Mouse (Mus musculus) cerebellum, postnatal 4 days (tissue): ENCODE data around the gene Sec61b.

Experiments used
- DNase-seq, 2 experiments: peaks; one replicate each; pipeline ENCODE4 v3.0.0; 2022; ENCODE audit warnings: low spot score in 2 of 2, mixed read lengths in 1 of 2

Gene Sec61b

DNA sequence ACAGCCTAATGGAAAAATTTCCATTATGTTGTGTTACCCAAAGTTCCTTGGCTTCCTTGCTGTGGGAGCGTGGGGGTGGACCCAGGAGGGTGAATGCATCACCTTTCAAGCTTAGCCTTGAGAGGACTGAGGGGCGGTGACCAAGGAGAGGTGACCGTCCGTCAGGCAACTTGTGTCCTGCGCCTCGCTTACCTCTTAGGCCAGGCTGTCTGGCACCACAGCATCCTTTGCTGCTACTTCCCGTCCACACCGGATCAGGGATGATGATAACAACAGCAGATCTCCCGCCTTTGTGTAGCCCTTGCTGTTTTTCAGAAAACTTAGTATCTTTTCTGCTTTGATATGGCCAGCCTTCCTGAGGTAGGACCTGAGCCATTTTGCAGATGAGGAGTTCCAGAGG, 6.1 kb downstream of the Sec61b start:
- no peak for DNase-seq

DNA sequence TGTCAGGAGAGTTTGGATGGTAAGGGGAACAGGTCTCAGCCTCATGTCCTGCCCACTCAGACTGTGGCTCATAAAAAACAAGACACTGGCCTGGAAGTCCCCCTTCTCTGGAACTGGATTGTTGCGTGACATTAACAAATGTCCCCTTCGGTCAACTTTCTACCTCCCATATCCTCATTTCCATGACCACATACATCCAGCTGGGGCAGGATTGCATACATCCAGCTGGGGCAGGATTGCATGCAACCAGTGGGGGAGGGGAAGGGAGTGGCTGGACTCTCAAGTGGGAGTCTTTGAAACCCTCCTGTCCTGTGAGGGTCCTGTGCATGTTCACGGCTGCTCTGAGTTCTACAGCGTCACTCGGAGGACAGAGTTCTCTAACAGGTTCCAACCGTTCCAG, 16.8 kb downstream of the Sec61b start:
- DNase-seq: no peak

DNA sequence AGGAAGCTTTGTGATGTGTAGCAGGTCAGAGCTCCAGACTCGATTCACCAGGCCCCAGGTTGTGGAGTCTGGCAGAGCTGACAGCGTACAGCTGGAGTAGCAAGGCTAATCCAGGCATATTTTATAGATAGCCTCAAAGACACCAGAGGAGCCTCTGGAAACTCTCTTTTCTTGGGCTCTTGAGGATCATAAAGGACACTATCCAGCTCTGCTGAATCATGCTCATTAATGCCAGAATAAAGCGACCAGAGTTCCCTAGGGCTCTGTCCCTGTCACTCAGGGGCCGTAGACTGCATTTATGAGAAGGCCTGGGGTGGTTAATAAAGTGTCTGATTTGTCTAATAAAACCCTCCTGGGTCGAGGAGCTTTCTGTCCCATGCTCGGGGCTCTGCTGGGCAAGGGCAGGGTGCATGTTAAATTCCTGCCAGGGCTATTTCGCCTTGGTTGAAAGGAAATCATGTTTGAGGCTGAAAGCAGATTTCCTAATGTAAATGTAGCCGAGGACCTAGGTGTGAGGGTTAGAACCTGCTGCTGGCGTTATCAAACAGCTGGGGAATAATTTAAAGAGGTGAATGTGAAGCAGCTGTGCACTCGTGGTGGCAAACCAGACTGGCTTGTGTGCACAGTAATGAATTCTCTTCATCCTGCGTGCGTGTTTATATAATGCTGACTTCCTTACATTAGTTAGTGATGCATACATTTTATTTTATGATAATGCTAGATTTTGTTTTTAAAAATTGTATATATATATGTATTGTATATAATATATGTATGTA, 18.0 kb downstream of the Sec61b start:
- DNase-seq: no peak

GRCm38 (mm10) chr4:47493456-47493855, 19.0 kb downstream of the Sec61b start:
- no peak for DNase-seq

DNA sequence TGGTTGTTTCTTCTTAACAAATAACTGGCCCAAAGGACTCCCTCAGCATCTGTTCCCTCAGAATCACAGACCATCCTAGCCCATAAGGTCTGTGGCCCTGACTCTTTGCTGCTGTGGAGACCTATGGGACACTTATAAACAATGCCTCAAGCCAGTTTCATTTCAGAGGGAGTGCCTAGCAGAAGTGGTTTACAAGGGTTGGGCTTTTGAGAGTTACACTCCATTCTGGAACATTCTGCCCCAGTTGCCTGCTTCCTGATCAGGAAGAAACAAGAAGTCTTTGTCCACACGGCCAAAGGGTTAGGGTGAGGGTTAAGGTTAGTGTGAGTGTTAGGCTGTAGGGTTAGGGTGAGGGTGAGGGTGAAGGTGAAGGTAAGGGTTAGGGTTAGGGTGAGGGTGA, 19.7 kb downstream of the Sec61b start:
- DNase-seq: no peak

- no peak for DNase-seq
Measured at GRCm38 (mm10) chr4:47494686-47495085, 20.2 kb downstream of the Sec61b start.

DNA sequence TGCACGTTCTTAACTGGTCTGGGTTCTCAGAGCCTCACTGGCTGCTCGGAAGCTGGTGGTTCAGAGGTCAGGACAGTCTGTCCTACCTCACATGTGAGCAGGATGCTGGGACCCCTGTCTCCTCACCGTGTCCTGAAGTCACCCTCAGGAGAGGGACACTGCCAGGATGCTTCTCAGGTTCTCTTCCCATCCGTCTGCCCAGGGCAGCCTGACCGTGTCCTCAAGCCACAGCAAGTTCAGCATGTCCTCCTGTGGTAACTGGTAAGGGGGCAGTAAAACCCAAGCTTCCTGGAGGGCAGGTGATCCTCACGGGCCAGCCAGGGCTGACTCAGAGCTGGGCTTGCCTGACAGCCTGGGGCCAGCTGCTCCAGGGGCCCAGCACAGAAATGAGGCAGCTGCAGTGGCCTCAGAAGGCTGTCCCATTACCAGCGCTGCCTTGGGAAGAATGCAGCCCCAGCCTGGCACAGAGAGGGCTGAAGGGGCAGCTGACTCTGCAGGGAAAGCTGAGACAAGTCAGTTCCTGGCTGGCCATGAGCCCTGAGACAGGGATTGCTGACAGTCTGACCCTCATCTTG, 23.4 kb downstream of the Sec61b start:
- no peak for DNase-seq

DNA sequence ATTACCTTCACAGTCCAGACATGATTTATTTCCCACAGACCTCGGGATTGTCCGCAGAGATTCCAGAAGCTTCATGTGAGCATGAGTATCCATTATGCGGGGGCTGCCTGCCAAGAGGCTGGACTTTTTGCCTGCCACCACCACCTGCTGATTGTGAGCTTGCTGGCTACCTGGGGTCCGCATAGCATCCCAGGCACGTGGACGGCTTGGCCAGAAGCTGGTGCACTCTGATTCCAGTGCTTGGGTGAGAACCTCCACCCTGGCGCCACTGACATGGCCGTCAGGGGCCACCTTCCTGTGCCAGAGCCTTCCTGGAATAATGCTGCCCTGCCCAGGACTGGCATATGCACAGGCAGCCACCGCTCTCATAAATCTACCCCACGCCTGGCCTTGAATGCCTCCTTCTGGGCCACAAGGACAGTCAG, 24.7 kb downstream of the Sec61b start:
- DNase-seq: no peak

- peak in 1 of 2 experiments; percentile 39 for DNase-seq
Measured at GRCm38 (mm10) chr4:47502546-47502971, 28.1 kb downstream of the Sec61b start.

GRCm38 (mm10) chr4:47503045-47503444, 28.6 kb downstream of the Sec61b start:
- DNase-seq: no peak

DNA sequence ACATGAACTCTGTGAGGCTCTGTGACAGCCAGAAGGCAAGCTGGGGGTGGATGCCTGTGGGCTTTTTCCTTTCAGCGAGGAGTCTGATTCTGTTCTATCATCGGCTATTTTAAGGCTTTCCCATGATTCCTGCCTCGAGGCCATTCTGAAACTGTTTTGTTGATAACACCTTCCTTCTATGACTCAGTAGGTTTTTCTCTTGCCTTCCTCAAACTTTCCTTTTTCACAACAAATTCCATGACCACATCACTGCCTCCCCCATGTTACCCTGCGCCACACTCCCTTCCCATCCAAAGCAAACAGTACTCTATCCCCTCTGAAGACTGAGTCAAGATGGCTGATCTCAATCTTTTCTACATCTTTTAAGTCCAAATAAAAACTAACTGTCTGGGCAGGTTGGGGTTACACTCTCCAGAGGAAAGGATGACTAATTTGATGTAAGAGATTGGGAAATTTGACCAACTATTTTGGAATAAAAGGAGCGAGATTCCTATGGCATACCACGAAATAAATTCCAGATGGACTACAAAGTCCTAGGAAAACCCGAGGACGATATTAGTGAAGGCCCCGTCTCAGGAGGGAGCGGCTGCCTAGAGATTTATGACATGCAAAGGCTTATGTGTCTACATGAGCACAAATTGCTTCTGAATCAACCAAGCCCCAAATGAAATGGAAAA, 30.5 kb downstream of the Sec61b start:
- no peak for DNase-seq

- DNase-seq: peak in 1 of 2 experiments; percentile 56
Measured at GRCm38 (mm10) chr4:47518551-47519181, 44.2 kb downstream of the Sec61b start.

- no peak for DNase-seq
Measured at GRCm38 (mm10) chr4:47520076-47520475, 45.6 kb downstream of the Sec61b start.

DNA sequence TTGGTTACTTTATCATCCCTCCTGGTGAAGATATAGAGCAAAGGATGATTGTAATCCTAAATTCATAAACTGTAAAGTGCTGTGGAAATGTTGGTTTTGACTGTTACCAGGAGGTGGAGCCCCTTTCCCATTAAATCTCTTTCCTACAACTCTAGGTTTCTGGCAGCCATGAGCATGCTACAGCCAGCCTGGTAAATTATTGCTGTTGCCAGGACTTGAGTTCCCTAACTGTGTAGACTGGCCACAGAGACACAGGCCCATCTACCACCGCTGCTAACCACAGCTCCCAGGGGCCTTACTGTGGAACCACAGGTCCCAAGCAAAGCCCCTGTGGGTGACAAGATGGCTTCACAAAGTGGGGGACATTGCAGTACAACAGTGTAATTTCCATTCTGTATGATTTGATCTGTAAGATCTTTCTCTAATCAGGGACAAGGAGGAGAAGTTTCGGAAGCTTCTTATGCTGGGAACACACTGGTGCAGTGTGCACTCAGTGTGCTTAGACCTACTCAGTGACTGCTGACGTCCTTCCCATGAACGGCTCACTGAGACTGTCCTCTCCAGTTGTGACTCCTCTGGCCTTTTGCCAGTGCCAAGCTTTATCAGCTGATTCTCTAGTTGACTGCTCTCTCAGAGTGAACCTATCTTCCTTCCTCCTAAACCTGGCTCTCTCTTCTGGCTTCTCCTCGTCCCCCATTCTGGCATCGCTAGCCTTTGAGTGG, 47.6 kb downstream of the Sec61b start:
- peak in 1 of 2 experiments; percentile 20 for DNase-seq

- no peak for DNase-seq
Measured at GRCm38 (mm10) chr4:47529866-47530265, 55.4 kb downstream of the Sec61b start.
